Mouse (Mus musculus) embryonic facial prominence, embryonic 15.5 days (tissue): ENCODE measurements around the gene Syce3. TPM values are rescaled to one million over a fixed set of nuclear protein-coding genes. Genes with fewer than 3 reads are reported as not detected.

Experiments used
- ATAC-seq: fragments of 200-750 bp; cut with Nextera tagmentation; 2 replicates; pipeline ENCODE4 v1.8.0; 2017; ENCODE audit warnings: low read depth, moderate TSS enrichment; ENCODE audit not compliant: insufficient number of reproducible peaks, low FRiP score, low TSS enrichment
- H3K27ac ChIP-seq: fragments of 300-500 bp; sonication (generic); replicated peaks from 2 replicates; pipeline ENCODE4 v1.5.1; 2015; ENCODE audit warnings: mild to moderate bottlenecking, inconsistent platforms
- H3K27me3 ChIP-seq: fragments of 300-500 bp; sonication (generic); 2 replicates; pipeline ENCODE4 v1.6.1; 2015; ENCODE audit warnings: inconsistent platforms
- H3K36me3 ChIP-seq: fragments of 300-500 bp; sonication (generic); 2 replicates; pipeline ENCODE4 v1.6.1; 2015; ENCODE audit warnings: mild to moderate bottlenecking, inconsistent platforms
- H3K4me1 ChIP-seq: fragments of 300-500 bp; sonication (generic); 2 replicates; pipeline ENCODE4 v1.6.1; 2015; ENCODE audit warnings: inconsistent platforms
- H3K4me2 ChIP-seq: fragments of 300-500 bp; sonication (generic); replicated peaks from 2 replicates; pipeline ENCODE4 v1.6.1; 2015; ENCODE audit warnings: mild to moderate bottlenecking, inconsistent platforms
- H3K4me3 ChIP-seq: fragments of 300-500 bp; sonication (generic); replicated peaks from 2 replicates; pipeline ENCODE4 v1.5.1; 2015; ENCODE audit warnings: mild to moderate bottlenecking, inconsistent platforms
- H3K9ac ChIP-seq: fragments of 300-500 bp; sonication (generic); 2 replicates; pipeline ENCODE4 v1.6.1; 2015; ENCODE audit warnings: inconsistent platforms
- H3K9me3 ChIP-seq: fragments of 300-500 bp; sonication (generic); replicated peaks from 2 replicates; pipeline ENCODE4 v1.6.1; 2016; ENCODE audit warnings: inconsistent platforms
- WGBS: fragments of 180-500 bp; shearing (Covaris S2); methylation state at CpG from one replicate; pipeline ENCODE4 v1.1.7; 2015; 5-methylcytosine and 5-hydroxymethylcytosine counted together
- polyA plus RNA-seq: library from polyadenylated mRNA; unstranded; fragments of >200 nt; fragmentation: Nextera tagmentation; extraction: Ambion mirVana; gene quantifications from 2 replicates; pipeline ENCODE4 v1.2.1, GENCODE M21; 2015

The Syce3 gene
- polyA plus RNA-seq, 1 experiment from 2014 or later, result not detected

GRCm38 (mm10) chr15:89372068-89372467 lies 38.2 kb downstream of the Syce3 start:
- no peak overlapping the region for H3K4me2 ChIP-seq
- peaks cover 55% of the 10 kb centered on the region for H3K36me3 ChIP-seq
- no peak overlapping the region for H3K4me3 ChIP-seq
- no peak for ATAC-seq
- no peak overlapping the region for H3K9ac ChIP-seq
- peaks cover 13% of the 10 kb centered on the region for H3K27me3 ChIP-seq
- WGBS, result 82% methylated on average over 13 of the region's 13 CpGs
- H3K27ac ChIP-seq, result no peak overlapping the region
- H3K4me1 ChIP-seq, result peaks cover 19% of the 10 kb centered on the region
- no peaks in the 10 kb centered on the region for H3K9me3 ChIP-seq

- no peak overlapping the region for H3K4me3 ChIP-seq
- H3K27me3 ChIP-seq, result no peaks in the 10 kb centered on the region
Measured at GRCm38 (mm10) chr15:89365141-89365551, 45.2 kb downstream of the Syce3 start.

GRCm38 (mm10) chr15:89363051-89363450 lies 47.3 kb downstream of the Syce3 start:
- no peak overlapping the region for H3K4me2 ChIP-seq
- H3K4me1 ChIP-seq, result peaks cover under 1% of the 10 kb centered on the region; the same call in 1 of the 2 replicates
- no peaks in the 10 kb centered on the region for H3K9me3 ChIP-seq
- no peak overlapping the region for H3K9ac ChIP-seq
- no peaks in the 10 kb centered on the region for H3K27me3 ChIP-seq
- WGBS, result 88% methylated on average over 7 of the region's 7 CpGs
- H3K4me3 ChIP-seq, result no peak overlapping the region
- no peak overlapping the region for H3K27ac ChIP-seq
- H3K36me3 ChIP-seq, result peaks cover 79% of the 10 kb centered on the region
- no peak for ATAC-seq

More at GRCm38 (mm10) chr15:89365141-89365551, 45.2 kb downstream of the Syce3 start:
- Histone ChIP-seq H3K4me1 (no peaks in the 10 kb centered on the region), H3K4me2 (no peak overlapping the region), H3K27ac (no peak overlapping the region), H3K36me3 (peaks cover 93% of the 10 kb centered on the region), H3K9ac (no peak overlapping the region), H3K9me3 (no peaks in the 10 kb centered on the region)
- whole genome bisulfite sequencing, result 91% methylated on average over 4 of the region's 4 CpGs
- ATAC-seq, result no peak

GRCm38 (mm10) chr15:89358784-89359183 lies 51.5 kb downstream of the Syce3 start:
- Histone ChIP-seq H3K27ac (no peak overlapping the region), H3K36me3 (peaks cover 40% of the 10 kb centered on the region), H3K27me3 (no peaks in the 10 kb centered on the region), H3K9ac (no peak overlapping the region), H3K4me1 (peaks cover 25% of the 10 kb centered on the region), H3K4me3 (no peak overlapping the region), H3K9me3 (no peaks in the 10 kb centered on the region), H3K4me2 (no peak overlapping the region)
- 76% methylated on average over 3 of the region's 3 CpGs for WGBS
- no peak for ATAC-seq

- no peaks in the 10 kb centered on the region for H3K9me3 ChIP-seq
- H3K4me1 ChIP-seq, result peaks cover 26% of the 10 kb centered on the region
- H3K9ac ChIP-seq, result peak overlapping the region; percentile 83
- H3K4me2 ChIP-seq, result peak overlapping the region; percentile 74
- H3K4me3 ChIP-seq, result peak overlapping the region; percentile 91
- peaks cover 45% of the 10 kb centered on the region for H3K36me3 ChIP-seq
- H3K27me3 ChIP-seq, result no peaks in the 10 kb centered on the region
- H3K27ac ChIP-seq, result peak overlapping the region; percentile 94
- 0% methylated on average over 15 of the region's 15 CpGs for WGBS
- ATAC-seq, result peak; percentile 56
Measured at GRCm38 (mm10) chr15:89356372-89356771, 53.9 kb downstream of the Syce3 start.

GRCm38 (mm10) chr15:89355241-89356187 lies 54.8 kb downstream of the Syce3 start, which contains the start of the genes Lmf2 and Ncaph2:
Gene Lmf2, minus strand, starts transcription at chr15:89355659.
Gene Ncaph2, plus strand, starts transcription at chr15:89355719.
- H3K36me3 ChIP-seq, result peaks cover 45% of the 10 kb centered on the region
- H3K27me3 ChIP-seq, result no peaks in the 10 kb centered on the region
- H3K4me3 ChIP-seq, result peak within 1 kb of the TSS; percentile 91
- peak within 1 kb of the TSS; percentile 74 for H3K4me2 ChIP-seq
- peak within 1 kb of the TSS; percentile 94 for H3K27ac ChIP-seq
- peaks cover 26% of the 10 kb centered on the region for H3K4me1 ChIP-seq
- H3K9ac ChIP-seq, result peak within 1 kb of the TSS; percentile 83
- no peaks in the 10 kb centered on the region for H3K9me3 ChIP-seq
- WGBS, result under 1% methylated on average over 64 of the region's 64 CpGs
- peak; percentile 90 for ATAC-seq

GRCm38 (mm10) chr15:89354455-89354854 lies 55.8 kb downstream of the Syce3 start:
- peaks cover 47% of the 10 kb centered on the region for H3K36me3 ChIP-seq
- no peak for ATAC-seq

GRCm38 (mm10) chr15:89353837-89354236 lies 56.5 kb downstream of the Syce3 start:
- no peaks in the 10 kb centered on the region for H3K27me3 ChIP-seq
- H3K9ac ChIP-seq, result no peak overlapping the region
- H3K9me3 ChIP-seq, result no peaks in the 10 kb centered on the region
- H3K27ac ChIP-seq, result no peak overlapping the region
- H3K4me2 ChIP-seq, result peak overlapping the region; percentile 74; the same call in 1 of the 2 replicates
- WGBS, result 93% methylated on average over 16 of the region's 16 CpGs
- no peak overlapping the region for H3K4me3 ChIP-seq
- no peak for ATAC-seq
- H3K4me1 ChIP-seq, result peaks cover 26% of the 10 kb centered on the region
- peaks cover 47% of the 10 kb centered on the region for H3K36me3 ChIP-seq

More at GRCm38 (mm10) chr15:89354455-89354854, 55.8 kb downstream of the Syce3 start:
- Histone ChIP-seq H3K9ac (peak overlapping the region; percentile 80), H3K9me3 (no peaks in the 10 kb centered on the region), H3K4me2 (peak overlapping the region; percentile 74), H3K4me1 (peaks cover 26% of the 10 kb centered on the region), H3K27me3 (no peaks in the 10 kb centered on the region), H3K4me3 (peak overlapping the region; percentile 91), H3K27ac (no peak overlapping the region)
- 65% methylated on average over 7 of the region's 7 CpGs for WGBS

- WGBS, result 94% methylated on average over 12 of the region's 12 CpGs
- Histone ChIP-seq H3K4me1 (peaks cover 24% of the 10 kb centered on the region), H3K27me3 (no peaks in the 10 kb centered on the region), H3K4me3 (no peak overlapping the region), H3K4me2 (no peak overlapping the region), H3K36me3 (peaks cover 42% of the 10 kb centered on the region), H3K27ac (no peak overlapping the region), H3K9me3 (no peaks in the 10 kb centered on the region), H3K9ac (no peak overlapping the region)
- ATAC-seq, result no peak
Measured at GRCm38 (mm10) chr15:89352795-89353194, 57.5 kb downstream of the Syce3 start.

- WGBS, result 94% methylated on average over 14 of the region's 14 CpGs
- Histone ChIP-seq H3K4me1 (peaks cover 17% of the 10 kb centered on the region), H3K4me3 (no peak overlapping the region), H3K4me2 (no peak overlapping the region), H3K27ac (no peak overlapping the region), H3K36me3 (peaks cover 42% of the 10 kb centered on the region), H3K9ac (no peak overlapping the region), H3K9me3 (no peaks in the 10 kb centered on the region), H3K27me3 (no peaks in the 10 kb centered on the region)
- no peak for ATAC-seq
Measured at GRCm38 (mm10) chr15:89352054-89352453, 58.2 kb downstream of the Syce3 start.

GRCm38 (mm10) chr15:89351302-89351701 lies 59.0 kb downstream of the Syce3 start:
- Histone ChIP-seq H3K9ac (no peak overlapping the region), H3K9me3 (no peaks in the 10 kb centered on the region), H3K4me2 (no peak overlapping the region), H3K36me3 (peaks cover 42% of the 10 kb centered on the region), H3K27me3 (no peaks in the 10 kb centered on the region), H3K27ac (no peak overlapping the region), H3K4me3 (no peak overlapping the region), H3K4me1 (peaks cover 12% of the 10 kb centered on the region)
- WGBS, result 89% methylated on average over 15 of the region's 15 CpGs
- no peak for ATAC-seq
